Mouse (Mus musculus): ENCODE data around the gene Mtmr10. TPM values are rescaled to one million over a fixed set of nuclear protein-coding genes. Genes with fewer than 3 reads are reported as not detected.

Gene Mtmr10
- polyA plus RNA-seq, 1 experiment from 2014 or later = 6.6 TPM

GRCm38 (mm10) chr7:64373147-64373829, 85.8 kb downstream of the Mtmr10 start:
- Histone ChIP-seq H3K9me3 (replicated peaks; ENCODE audit: control insufficient read depth, low read length) (no peaks in the 10 kb centered on the region), H3K9ac (ENCODE audit: low read length) (peak overlapping the region; percentile 92), H3K27me3 (ENCODE audit: control insufficient read depth, insufficient read depth, low read length) (no peaks in the 10 kb centered on the region), H3K36me3 (ENCODE audit: control insufficient read depth, insufficient read depth) (peaks cover 29% of the 10 kb centered on the region), H3K4me2 (ENCODE audit: low read depth, low read length) (peak overlapping the region; percentile 91), H3K27ac (ENCODE audit: low read length) (peak overlapping the region; percentile 98), H3K4me1 (ENCODE audit: control insufficient read depth, insufficient read depth, low read length) (peaks cover 4% of the 10 kb centered on the region), H3K4me3 (ENCODE audit: low read length) (peak overlapping the region; percentile 85)
- peak; percentile 18; the same call in 1 of the 2 replicates for ATAC-seq (replicated peaks; ENCODE audit: extremely low read depth, insufficient read depth, low FRiP score)
- 9% methylated on average over 18 of the region's 18 CpGs for WGBS

DNA sequence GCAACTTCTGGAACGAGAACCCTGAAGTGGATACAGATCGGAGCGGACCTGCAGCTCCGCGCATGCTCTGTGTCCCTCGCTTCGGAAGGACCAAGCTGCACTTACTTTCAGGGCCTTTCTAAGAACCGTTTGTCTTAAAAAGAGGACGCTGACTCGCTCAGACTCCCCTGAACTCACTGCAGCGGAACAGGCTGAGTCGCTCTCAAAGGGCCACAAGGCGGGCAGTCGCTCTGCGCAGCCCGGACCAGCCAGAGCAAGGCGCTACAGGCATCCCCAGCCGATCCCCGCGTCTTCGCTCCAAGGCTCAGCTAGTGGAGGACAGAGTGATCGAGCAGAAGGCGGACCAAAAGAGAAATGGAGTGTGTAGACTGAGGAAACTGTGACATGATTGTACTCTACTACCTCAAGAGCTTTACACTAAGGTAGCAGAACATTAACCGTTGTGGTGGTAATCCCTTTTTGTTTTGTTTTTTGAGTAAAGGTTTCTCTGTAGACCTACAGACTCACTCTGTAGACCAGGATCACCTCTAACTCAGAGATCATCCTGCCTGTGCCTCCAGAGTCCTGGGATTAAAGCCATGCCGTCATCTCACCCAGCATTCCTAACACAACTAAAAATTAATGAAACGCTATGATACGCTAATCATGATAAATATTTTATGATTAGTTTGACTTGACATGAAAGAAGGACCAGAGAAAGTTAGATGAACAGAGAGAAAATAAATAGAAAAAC, 86.5 kb downstream of the Mtmr10 start, which contains the start of gene Fan1:
Gene Fan1, minus strand, starts transcription at position 266 of the 733 bp plus-strand sequence.
- Histone ChIP-seq H3K27ac (ENCODE audit: low read length) (peak within 1 kb of the TSS; percentile 98), H3K9me3 (replicated peaks; ENCODE audit: control insufficient read depth, low read length) (no peaks in the 10 kb centered on the region), H3K9ac (ENCODE audit: low read length) (peak within 1 kb of the TSS; percentile 92), H3K27me3 (ENCODE audit: control insufficient read depth, insufficient read depth, low read length) (no peaks in the 10 kb centered on the region), H3K4me2 (ENCODE audit: low read depth, low read length) (peak within 1 kb of the TSS; percentile 91), H3K4me1 (ENCODE audit: control insufficient read depth, insufficient read depth, low read length) (peaks cover 4% of the 10 kb centered on the region), H3K36me3 (ENCODE audit: control insufficient read depth, insufficient read depth) (peaks cover 29% of the 10 kb centered on the region), H3K4me3 (ENCODE audit: low read length) (peak within 1 kb of the TSS; percentile 85)
- 3% methylated on average over 27 of the region's 27 CpGs for WGBS
- ATAC-seq (replicated peaks; ENCODE audit: extremely low read depth, insufficient read depth, low FRiP score) = peak; percentile 92

Small RNA genes within 50 kb of the gene (microRNA-seq; reads per million reads assigned to microRNA genes)
- not detected for gene Mir6416

Other genes starting within 250 kb of the Mtmr10 start
- gene Trpm1, start 133.8 kb upstream of the Mtmr10 start, polyA plus RNA-seq (2015; fragmentation: Nextera tagmentation; extraction: Ambion mirVana) = 0.32 TPM in 1 of 2 replicates, not detected in the other
- 3.5 and 3.8 TPM in 2 replicates for gene Fan1, start 86.4 kb downstream of the Mtmr10 start, polyA plus RNA-seq (2015; fragmentation: Nextera tagmentation; extraction: Ambion mirVana)
- 20.3 and 25.9 TPM in 2 replicates for gene Mphosph10, start 104.6 kb downstream of the Mtmr10 start, polyA plus RNA-seq (2015; fragmentation: Nextera tagmentation; extraction: Ambion mirVana)
- gene Mcee, start 105.0 kb downstream of the Mtmr10 start, polyA plus RNA-seq (2015; fragmentation: Nextera tagmentation; extraction: Ambion mirVana) = 139 and 143 TPM in 2 replicates
- gene Apba2, start 214.1 kb downstream of the Mtmr10 start, polyA plus RNA-seq (2015; fragmentation: Nextera tagmentation; extraction: Ambion mirVana) = 0.97 and 1.9 TPM in 2 replicates